Mouse (Mus musculus) megakaryocyte, embryonic 14.5 days (primary cell): ENCODE results near the gene Cdon.

Experiments
- FLI1 ChIP-seq: IDR thresholded peaks from 2 replicates; pipeline ENCODE4 v1.6.1; 2012; ENCODE audit warnings: low read length, inconsistent platforms, mixed read lengths
- GATA1 ChIP-seq: IDR thresholded peaks from 3 replicates; pipeline ENCODE4 v1.6.1; 2012; ENCODE audit warnings: mixed read lengths, low read length, inconsistent platforms, borderline replicate concordance

- TF ChIP-seq GATA1 (no peak), FLI1 (no peak)
Observed at GRCm38 (mm10) chr9:35544666-35545065, 123.7 kb downstream of the Cdon start.
